Mouse (Mus musculus): ENCODE measurements around the gene Ddx19a.

- no peak for TF ChIP-seq CTCF (IDR thresholded peaks at IDR 0.05; ENCODE audit: low read depth, low read length)
- TF ChIP-seq GATA1 (IDR thresholded peaks at IDR 0.05; ENCODE audit: borderline replicate concordance, low read length): no peak
- no peak for TF ChIP-seq TAL1 (conservative IDR thresholded peaks at IDR 0.05; ENCODE audit: low read depth, low read length)
- TF ChIP-seq GATA2 (IDR thresholded peaks at IDR 0.05; ENCODE audit: borderline replicate concordance, low read depth, low read length): no peak
- no peak for TF ChIP-seq POLR2AphosphoS5 (IDR thresholded peaks at IDR 0.05; ENCODE audit: insufficient replicate concordance, low read depth, low read length)
Measured at GRCm38 (mm10) chr8:110997547-110998531, at the start of gene Ddx19a.

All from G1E (cell line).